Mouse (Mus musculus) left cerebral cortex, postnatal 14 days (tissue): Measurements from ENCODE around the gene Pou2f3. TPM values are rescaled to one million over a fixed set of nuclear protein-coding genes. Genes with fewer than 3 reads are reported as not detected.

Experiments
- DNase-seq, 2 experiments: peaks; one replicate each; pipeline ENCODE4 v3.0.0; 2021 to 2022; ENCODE audit warnings: low spot score in 2 of 2, mixed read lengths in 1 of 2
- intact Hi-C: fragments of 180-260 bp; cut with DNase I; formaldehyde crosslinking; loops from one replicate; pipeline ENCODE4 v1.15.1; 2025
- total RNA-seq, 2 experiments: library from RNA; stranded (reverse); gene quantifications; 2 replicates each; pipeline ENCODE4 v1.2.3; 2021

The Pou2f3 gene
- total RNA-seq, 2 experiments from 2014 or later = not detected

DNA sequence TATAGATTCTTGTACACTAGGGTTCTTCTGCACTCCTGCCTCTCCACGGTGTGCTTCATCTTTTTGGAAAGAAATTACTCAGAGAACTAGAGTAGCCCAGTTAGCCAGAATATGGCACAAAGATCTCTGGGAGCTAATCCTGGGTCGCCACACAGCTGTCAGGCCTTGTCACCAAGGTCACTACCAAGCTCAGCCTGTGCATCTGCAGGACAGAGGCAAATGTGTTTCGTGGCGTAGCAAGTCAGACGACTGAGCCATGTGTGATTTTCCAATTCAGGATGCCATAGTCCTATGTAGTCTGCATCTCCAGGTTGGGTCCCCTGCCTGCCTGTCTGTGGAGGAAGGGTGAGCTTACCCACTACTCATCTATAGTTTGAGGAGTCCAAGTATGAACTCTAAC is 22.9 kb upstream of the Pou2f3 start:
- DNase-seq = no peak
- intact Hi-C loops = no loop called here

DNA sequence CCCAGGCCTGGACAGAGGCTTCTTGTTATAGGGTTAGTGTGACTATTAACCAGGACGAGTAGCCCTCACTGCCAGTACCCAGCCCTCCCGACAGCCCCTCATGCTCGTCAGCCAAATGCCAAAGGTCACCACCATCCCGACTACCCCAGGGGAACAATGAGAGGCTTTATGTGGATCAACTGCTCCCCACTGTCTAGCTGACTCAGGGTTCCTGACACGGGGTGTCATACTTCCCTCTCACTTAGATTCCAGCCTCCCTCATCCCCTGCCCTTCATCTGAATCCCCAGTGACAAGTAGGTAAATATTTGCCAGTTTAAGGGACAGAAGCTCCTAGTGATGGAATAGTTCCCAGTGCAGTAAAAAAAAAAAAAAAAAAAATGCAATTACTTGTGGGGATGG is 22.1 kb upstream of the Pou2f3 start:
- DNase-seq = no peak
- intact Hi-C loops = no loop called here

DNA sequence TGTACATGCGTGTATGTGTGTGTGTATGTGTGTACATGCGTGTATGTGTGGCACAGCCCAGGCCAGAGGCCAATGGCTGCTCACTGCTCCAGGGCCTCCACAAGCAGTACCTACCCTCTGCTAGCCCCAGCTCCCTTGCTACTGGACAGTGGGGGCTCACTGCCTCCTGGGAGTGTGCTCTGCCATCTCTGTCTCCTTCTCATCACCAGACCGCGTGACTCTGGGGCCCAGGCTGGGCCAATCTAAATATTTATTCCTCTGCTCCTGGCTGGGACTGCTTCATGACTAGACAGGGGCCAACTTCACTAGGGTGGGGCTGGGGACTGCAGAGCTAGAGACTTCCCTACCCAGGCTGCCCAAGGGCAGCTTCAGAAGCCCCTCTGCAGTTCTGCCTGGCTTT is 21.6 kb upstream of the Pou2f3 start:
- no peak for DNase-seq

DNA sequence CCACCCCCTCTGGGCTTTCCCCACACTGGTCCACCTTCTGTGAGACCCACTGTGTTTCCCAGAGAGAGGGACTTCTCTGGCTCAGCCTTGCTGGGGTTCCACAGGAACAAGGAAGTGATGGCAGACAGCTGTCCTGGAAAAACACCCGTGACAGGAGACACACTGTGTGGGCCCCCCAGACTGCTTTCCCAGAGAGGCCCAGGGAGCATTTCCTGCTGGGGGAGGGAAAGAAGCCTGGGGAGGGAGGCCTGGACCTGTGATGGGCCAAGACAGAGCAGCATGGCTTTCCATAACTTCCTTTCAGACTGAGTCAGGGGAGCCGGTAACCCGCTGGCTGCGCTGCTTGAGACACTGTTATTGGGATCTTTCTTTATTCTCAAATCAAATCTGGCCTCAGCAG is 20.7 kb upstream of the Pou2f3 start:
- intact Hi-C loops = no loop called here
- no peak for DNase-seq

More for the DNA sequence above, 21.6 kb upstream of the Pou2f3 start:
- intact Hi-C loops = no loop called here

DNA sequence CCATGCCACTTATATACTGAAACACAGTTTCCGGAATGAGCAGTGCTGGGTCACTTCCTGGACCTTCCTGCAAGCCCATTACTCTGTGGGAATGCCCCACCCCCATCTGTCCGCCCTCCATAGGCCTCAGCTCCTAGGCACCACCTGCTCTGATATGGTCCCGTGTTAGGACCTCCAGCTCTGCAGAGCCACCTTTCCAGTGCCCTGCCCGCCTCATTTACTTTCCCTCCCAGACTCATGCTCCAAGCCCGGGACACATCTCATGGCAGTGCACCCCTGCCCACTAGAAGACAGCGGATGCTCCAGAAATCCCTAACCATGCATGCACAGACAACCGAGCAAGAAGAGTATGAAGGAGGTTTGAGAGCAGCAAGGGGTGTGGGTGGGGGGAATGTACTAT is 19.8 kb upstream of the Pou2f3 start:
- intact Hi-C loops = no loop called here
- no peak for DNase-seq

DNA sequence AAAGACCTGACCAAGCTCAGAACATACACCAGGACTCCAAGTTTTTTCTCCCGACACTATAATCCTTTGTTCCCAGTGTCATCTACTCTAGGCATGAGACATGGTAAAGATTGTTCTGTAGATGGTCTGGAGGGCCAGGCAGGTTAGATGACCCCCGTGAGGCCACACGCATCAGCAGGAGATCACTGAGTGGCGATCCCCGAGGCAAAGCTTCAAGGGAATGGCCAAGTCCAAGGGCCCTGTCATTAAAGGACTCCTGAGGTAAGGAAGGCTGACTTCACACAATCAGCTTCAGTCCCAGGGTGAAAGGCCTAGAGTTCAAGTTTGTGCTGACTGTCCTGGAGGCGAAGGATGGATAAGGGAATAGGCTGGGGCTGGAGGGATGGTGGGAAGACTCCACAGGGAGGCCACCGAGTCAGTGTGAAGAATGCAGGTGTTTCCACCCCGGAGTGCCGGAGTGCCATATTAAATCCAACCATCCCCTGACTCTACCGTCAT is 19.3 kb upstream of the Pou2f3 start:
- intact Hi-C loops = no loop called here
- DNase-seq = no peak

DNA sequence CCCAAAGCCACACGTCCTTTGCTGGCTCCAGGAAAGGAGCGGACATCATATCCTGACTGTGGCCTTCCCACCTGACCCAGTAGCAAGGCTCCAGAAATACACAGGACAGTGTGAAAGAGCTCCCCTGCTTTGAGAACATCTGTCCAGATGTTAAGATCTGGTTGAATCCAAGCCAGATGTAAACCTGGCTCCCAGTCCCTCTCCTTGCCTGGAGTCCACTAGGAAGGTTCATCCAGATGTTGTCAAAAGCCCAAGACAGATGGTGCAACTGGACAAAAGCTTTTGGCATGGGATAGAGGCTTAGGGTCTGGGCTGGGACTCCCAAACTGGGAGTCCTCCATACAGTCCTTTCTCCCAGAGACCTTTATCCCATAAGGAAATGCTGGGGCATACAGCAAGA is 18.6 kb upstream of the Pou2f3 start:
- DNase-seq = no peak
- intact Hi-C loops = no loop called here

DNA sequence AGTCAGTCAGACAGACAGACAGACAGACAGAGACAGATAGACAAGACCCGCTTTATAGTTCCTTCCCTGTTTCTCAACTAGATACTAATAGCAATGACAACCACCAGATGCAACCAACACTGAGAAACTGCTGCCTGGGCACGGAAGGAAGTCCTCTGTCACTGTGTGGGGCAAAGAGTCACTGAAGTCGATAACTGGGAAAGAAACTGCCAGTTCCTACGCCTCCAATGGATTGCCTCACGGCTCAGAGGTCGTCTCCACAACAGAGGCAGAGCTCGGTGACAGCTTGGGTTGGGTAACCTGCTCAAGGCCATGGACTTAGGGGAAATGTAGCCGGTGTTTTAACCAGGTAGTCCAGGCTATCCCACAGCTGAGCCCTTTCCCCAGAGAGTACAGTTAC is 17.5 kb upstream of the Pou2f3 start:
- intact Hi-C loops = no loop called here
- no peak for DNase-seq

DNA sequence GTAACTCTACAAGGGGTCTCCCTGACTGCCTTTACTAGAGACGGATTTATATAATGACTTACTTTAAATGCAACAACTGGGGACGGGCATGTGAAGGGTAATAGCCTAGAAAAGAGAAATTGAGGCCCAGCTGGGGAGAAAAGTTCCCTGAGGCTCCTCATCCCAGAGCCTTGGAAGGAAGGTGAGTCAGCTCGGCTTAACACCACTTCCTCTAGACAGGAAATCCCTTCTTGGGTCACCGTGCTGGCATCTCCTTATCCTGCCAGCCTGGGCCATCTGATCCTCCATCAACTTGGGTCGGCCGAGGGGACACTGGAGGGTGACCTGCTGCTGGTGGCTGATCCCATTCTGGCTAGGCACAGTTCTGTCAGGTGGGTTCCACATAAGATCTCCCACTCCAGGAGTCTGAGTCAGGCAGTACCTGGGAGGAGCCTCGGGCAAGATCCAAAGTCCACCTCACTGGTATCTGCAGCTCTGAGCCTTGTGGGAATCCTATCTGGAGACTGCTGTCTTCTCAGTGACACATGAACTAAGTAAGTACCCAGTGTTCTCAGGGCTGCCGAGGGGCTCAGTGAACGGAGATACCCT is 16.5 kb upstream of the Pou2f3 start:
- intact Hi-C loops = no loop called here
- no peak for DNase-seq

DNA sequence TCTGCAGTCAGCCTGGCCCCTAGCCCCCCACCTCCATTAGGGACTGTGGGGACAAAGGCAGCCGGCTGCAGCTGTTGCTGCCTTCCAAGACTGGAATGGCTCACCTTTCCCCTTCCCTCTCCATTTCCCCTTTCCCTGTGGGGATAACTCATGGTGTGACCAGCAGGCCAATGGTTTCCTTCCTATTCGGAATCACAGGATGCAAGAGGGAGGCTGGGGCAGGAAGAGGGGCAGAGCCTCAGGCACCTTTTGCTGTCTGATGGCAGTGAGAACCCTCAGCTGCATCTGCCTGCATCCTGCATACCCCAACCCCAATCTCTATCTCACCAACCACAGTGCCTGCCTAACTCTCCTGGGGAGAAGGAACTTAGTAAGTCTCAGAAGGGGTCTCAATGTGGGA is 15.3 kb upstream of the Pou2f3 start:
- intact Hi-C loops = no loop called here
- no peak for DNase-seq

DNA sequence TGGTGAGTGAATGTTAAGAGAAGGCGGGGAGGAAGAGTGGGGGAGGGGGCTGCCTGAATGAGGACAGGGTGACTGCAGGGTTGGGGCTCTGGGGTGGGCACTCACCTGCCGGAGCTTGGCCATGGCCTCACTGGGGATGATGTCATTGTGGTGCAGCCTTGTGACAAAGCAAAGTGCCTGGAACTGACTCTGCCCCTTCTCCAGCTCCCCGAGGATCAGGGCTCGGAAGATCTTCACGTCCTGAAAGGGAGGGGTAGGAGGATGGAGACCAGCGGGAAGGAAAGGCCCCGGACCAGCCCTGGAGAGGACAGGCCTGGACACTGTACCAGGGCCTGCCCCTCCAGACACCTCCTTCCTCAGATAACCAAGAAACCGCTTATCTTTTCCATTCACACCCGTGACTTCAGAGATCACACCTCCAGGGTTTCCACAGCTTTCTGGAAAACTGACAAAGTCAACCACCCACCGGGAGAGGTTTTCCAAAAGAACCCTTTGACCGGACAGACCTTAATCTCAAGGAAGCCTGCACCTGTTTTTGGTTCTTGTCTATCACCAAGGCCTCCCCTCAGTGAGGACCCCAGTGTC is 14.7 kb upstream of the Pou2f3 start:
- DNase-seq = no peak
- intact Hi-C loops = loop anchor here (5.0 kb wide), 1 partner anchor 42 kb away; no protein-coding TSS in a partner anchor

DNA sequence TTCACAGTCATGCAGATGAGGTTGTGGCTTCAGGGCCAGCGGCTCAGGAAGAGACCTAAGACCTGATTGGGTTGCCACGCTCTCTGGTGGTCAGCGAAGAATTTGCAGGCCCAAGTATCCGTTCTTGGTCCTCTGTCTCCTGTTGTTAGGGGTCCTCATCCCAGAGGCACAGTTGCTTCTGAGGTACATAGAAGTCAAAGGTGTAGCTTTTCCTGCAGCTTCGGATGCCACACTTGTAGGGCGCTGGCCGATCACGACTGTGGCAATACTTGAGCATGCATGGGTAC is 12.2 kb upstream of the Pou2f3 start:
- intact Hi-C loops = loop anchor here (5.0 kb wide), 1 partner anchor 45 kb away; no protein-coding TSS in a partner anchor
- DNase-seq = no peak

DNA sequence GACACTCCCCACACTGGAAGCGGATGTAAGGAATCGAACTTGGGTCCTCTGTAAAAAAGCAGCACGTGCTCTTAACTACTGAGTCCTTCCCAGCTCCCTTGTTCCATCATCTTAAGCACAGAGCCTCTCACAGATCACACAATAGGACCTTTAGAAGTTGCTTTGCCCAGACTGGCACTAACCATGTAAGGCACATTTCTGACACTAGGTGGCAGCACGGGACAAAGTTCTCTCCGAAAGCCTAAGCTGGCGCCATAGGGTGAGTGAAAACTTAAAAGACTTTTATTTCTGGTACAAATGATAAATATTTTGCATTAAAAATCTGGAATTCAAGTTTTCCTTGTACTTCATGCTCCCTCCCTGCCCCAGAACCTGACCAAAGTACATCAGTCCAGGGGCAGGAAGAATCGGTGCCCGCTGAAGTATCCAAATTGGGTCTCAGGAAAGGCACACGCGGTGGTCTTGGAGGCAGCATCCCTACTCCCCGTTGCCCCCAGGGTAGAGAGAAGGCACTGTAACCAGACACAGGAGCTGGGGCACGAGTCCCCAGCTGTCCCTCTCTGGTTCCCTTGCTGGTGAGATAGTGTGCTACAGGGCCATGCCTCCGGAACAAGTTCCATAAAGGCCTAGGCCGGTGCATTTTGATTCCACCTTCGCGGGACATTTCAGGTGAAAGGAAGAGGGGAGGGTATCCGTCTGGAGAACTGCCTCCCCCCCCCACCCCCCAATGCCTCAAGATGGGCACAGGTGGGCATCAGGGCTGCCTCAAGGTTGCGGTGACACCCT is 11.7 kb upstream of the Pou2f3 start:
- DNase-seq = peak; percentile 90 to 94
- intact Hi-C loops = loop anchor here (1.0 to 5.0 kb wide), 2 partner anchors 45 to 62 kb away; no protein-coding TSS in a partner anchor

DNA sequence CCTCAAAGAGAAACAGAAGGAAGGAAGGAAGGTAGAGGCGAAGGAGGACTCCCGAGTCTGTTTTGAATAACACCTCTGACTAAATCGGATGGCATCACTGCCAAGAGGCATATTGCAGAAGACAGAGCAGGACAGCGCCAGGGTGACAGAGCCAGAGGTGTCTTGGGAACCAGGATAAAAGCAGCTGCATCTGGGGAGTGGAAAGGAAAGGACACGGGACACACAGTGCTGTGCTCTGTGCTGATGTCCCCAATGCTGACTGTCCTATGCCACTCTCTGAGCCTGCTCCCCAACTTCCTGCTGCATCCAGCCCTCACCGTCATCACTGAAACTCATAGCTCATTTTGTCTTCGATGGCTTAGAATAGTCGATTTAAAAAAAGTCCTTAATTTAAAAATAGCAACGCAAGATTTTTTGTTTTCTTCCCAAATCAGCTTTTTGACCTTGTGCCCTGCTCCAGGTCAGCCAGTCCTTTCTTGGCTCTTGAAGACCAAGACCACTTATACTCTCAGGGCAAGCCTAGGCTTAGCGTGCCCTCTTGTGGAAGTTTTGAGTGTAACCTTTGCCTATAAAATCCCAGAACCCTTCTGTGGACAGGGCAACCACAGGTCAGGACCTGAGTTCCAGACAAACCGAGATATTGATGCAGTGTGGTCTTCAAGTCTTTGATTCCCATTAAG is 742 bp upstream of the Pou2f3 start:
- intact Hi-C loops = loop anchor here (1.0 to 2.0 kb wide), 2 partner anchors 69 to 210 kb away; no protein-coding TSS in a partner anchor
- DNase-seq = peak; percentile 28 to 61

DNA sequence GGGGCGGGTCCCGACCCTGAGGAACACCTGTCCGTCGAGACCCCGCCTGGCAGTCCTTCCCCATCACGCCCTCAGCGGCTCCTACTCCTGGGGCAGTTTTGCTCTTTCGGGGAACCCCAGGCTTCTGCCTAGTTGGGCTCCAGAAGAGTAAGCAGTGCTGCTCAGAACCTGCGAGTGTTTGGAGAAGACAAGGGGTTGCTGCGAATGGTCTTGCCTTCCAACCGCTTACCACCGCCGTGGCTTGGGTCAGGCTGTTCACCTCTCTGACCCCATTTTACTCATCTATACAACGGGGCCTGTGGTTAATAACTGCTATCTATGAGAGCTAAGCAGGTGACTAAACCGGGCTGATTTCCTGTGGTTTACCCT is 4.2 kb downstream of the Pou2f3 start:
- no peak for DNase-seq

DNA sequence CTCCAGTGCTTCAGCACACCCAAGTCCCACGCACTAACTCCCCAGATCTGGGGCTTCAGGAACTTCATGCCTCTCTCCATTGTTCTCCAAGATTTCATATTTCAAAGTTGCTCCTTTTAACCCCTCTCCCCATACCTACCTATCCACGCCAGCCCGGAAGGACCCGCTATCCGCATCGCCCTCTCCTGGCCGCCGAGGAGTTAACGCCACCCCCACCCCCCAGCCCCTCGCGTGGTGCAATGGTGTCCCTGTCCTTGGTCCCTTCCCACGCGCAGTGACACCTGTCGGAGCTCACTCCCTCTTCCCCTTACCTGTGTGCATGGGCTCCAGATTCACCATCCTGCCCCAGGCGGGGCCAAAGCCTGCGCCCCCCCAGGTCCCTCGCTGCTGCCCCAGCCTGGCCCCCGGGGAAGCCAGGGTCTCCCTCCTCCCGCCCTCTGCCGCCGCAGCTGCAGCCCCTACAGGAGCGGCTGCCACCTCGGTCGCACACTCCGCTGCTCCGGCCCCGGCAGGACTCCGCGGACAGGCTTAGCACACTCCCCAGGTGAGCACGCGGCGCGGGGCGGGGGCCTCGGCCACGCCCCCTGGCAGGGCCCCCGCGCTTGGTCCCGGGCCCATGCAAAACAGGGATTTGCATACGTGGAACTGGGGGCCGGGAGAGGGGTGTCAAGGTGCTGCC is 4.7 kb downstream of the Pou2f3 start:
- intact Hi-C loops = no loop called here
- DNase-seq = no peak

More for the DNA sequence above, 4.2 kb downstream of the Pou2f3 start:
- intact Hi-C loops = no loop called here

DNA sequence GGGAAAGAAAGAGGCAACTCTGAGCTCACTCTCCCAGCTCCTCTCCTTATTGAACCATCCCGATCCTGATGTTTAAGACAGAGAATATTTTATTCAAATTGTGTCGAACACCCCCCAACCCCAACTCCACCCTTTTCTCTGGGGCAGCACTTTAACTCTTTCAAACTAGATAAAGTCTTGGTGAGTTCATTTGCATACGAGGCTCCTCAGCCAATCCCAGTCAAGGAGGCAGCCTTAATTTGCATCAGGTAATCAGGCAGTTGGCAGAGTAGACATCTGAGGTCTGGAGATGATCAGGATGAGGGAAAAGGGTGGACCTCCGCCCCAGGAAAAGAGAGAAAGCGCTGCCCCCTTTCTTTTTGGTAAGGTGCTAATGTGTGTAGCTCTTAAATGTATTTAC is 10.0 kb downstream of the Pou2f3 start:
- intact Hi-C loops = no loop called here

DNA sequence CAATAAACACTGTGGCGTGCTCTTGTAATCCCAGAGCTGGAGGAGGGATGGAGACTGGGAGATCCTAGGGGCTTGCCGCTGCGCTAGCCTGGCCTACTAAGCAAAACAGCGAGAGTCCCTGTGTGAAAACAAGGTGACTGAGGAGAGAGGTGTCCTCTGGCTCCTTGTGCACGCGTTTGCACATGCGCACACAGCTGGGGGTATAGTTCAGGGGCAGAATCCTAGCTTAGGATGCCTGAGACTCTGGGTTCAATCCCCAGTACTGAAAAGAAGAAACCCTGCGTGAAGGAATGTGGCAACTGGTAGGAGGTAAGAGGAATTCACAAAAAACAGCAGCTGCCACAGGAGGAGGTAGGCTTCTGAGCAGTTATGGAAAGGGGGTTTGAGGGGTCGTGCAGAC is 16.2 kb downstream of the Pou2f3 start:
- no peak for DNase-seq
- intact Hi-C loops = no loop called here

More for the DNA sequence above, 10.0 kb downstream of the Pou2f3 start:
- no peak for DNase-seq

DNA sequence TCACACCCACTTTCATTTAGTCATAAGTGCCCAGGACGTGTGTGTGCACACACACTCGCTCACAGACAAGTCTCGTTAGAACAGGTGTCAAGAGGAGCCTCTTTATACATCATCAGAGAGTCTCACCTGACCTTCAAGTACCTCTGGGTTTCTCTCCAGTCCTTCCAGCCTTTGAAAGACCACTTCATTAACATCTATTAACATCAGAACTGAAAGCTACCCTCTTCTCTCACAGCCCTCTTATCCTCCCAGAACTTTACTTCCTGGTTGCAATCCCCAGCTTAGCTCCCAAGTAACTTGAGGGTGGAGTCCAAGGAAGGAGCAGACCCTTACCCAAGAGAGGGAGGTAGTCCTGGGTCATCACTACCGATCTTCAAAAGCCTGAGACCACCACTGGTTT is 18.6 kb downstream of the Pou2f3 start:
- intact Hi-C loops = no loop called here
- no peak for DNase-seq

DNA sequence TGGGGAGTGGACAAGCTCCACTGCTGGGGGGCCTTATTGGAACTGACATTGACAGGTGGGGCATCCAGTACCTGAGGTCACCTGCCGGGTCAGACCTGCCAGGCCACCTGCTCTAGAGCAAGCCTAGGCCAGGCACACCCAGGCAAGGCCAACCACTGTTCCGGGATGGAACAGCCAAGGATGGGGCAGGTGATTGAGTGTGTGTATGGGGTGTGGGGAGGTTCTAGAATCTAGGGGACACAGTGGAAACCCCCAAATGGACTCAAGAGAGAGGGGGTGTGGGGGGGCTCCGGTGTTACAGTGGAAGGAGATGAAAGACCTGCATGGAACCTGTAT is 21.2 kb downstream of the Pou2f3 start:
- intact Hi-C loops = no loop called here
- no peak for DNase-seq
